Mouse (Mus musculus) MEL (cell line): ENCODE results near the gene Pom121l2. TPM values are rescaled to one million over a fixed set of nuclear protein-coding genes. Genes with fewer than 3 reads are reported as not detected.

Experiments
- DNase-seq: peaks from one replicate; pipeline ENCODE4 v3.0.0; 2011; ENCODE audit warnings: low read depth, low spot score
- H3K27ac ChIP-seq: 2 replicates; pipeline ENCODE4 v1.5.1; 2012; ENCODE audit warnings: low read depth, mild to moderate bottlenecking, control low read depth, low read length, moderate library complexity; ENCODE audit not compliant: control insufficient read depth
- H3K27me3 ChIP-seq, 2 experiments: fragments of 150-350 bp in 1 of 2; sonication (generic) in 1 of 2; 2 replicates each; pipeline ENCODE4 v1.6.1; 2012; ENCODE audit warnings: low read length in 2 of 2, mild to moderate bottlenecking in 2 of 2, improper control_type of control experiment in 1 of 2, moderate library complexity in 1 of 2; ENCODE audit not compliant: insufficient read depth in 2 of 2, control insufficient read depth in 1 of 2
- H3K36me3 ChIP-seq, 2 experiments: 2 replicates each; pipeline ENCODE4 v1.6.1; 2012 to 2014; ENCODE audit warnings: low read length in 2 of 2, improper control_type of control experiment in 1 of 2, inconsistent platforms in 1 of 2, mild to moderate bottlenecking in 1 of 2; ENCODE audit not compliant: insufficient read depth in 2 of 2, control insufficient read depth in 1 of 2
- H3K4me1 ChIP-seq, 2 experiments: fragments of 150-350 bp in 1 of 2; sonication (generic) in 1 of 2; 2 replicates each; pipeline ENCODE4 v1.6.1; 2012; ENCODE audit warnings: low read length in 2 of 2, improper control_type of control experiment in 1 of 2, mild to moderate bottlenecking in 1 of 2; ENCODE audit not compliant: insufficient read depth in 2 of 2, control insufficient read depth in 1 of 2
- H3K4me3 ChIP-seq, 2 experiments: fragments of 150-350 bp in 1 of 2; sonication (generic) in 1 of 2; 2 replicates each; pipeline ENCODE4 v1.5.1; 2012; ENCODE audit warnings: low read depth in 2 of 2, low read length in 2 of 2, mild to moderate bottlenecking in 2 of 2, moderate library complexity in 2 of 2, control low read depth in 1 of 2, improper control_type of control experiment in 1 of 2; ENCODE audit not compliant: control insufficient read depth in 1 of 2, insufficient read depth in 1 of 2
- H3K79me2 ChIP-seq: 2 replicates; pipeline ENCODE4 v1.6.1; 2012; ENCODE audit warnings: mild to moderate bottlenecking, low read length, moderate library complexity; ENCODE audit not compliant: control insufficient read depth, poor library complexity, insufficient read depth
- H3K9ac ChIP-seq: 2 replicates; pipeline ENCODE4 v1.6.1; 2012; ENCODE audit warnings: low read depth, mild to moderate bottlenecking, control low read depth, low read length, moderate library complexity; ENCODE audit not compliant: control insufficient read depth, poor library complexity, severe bottlenecking
- H3K9me3 ChIP-seq: fragments of 150-350 bp; sonication (generic); replicated peaks from 2 replicates; pipeline ENCODE4 v1.6.1; 2012; ENCODE audit warnings: mild to moderate bottlenecking, low read length, improper control_type of control experiment, moderate library complexity; ENCODE audit not compliant: insufficient read depth
- CHD2 ChIP-seq: IDR thresholded peaks from 2 replicates; pipeline ENCODE4 v1.6.1; 2011; ENCODE audit warnings: low read length, improper control_type of control experiment
- CTCF ChIP-seq, 3 experiments: IDR thresholded peaks in 2 of 3; conservative IDR thresholded peaks in 1 of 3; 2 replicates each; pipeline ENCODE4 v1.5.1; 2011 to 2012; ENCODE audit warnings: low read length in 3 of 3, low read depth in 2 of 3, mild to moderate bottlenecking in 2 of 3, improper control_type of control experiment in 1 of 3, inconsistent platforms in 1 of 3, mixed read lengths in 1 of 3, moderate library complexity in 1 of 3; ENCODE audit not compliant: control insufficient read depth in 1 of 3, insufficient read depth in 1 of 3, poor library complexity in 1 of 3, severe bottlenecking in 1 of 3
- E2F4 ChIP-seq: IDR thresholded peaks from 2 replicates; pipeline ENCODE4 v1.6.1; 2011; ENCODE audit warnings: low read depth, low read length, improper control_type of control experiment, borderline replicate concordance
- ETS1 ChIP-seq: IDR thresholded peaks from 2 replicates; pipeline ENCODE4 v1.6.1; 2012; ENCODE audit warnings: low read depth, mild to moderate bottlenecking, inconsistent platforms, low read length, improper control_type of control experiment, moderate library complexity
- GABPA ChIP-seq: IDR thresholded peaks from 2 replicates; pipeline ENCODE4 v1.6.1; 2012; ENCODE audit warnings: low read depth, mild to moderate bottlenecking, inconsistent platforms, low read length, improper control_type of control experiment, moderate library complexity
- GATA1 ChIP-seq: IDR thresholded peaks from 2 replicates; pipeline ENCODE4 v1.6.1; 2011; ENCODE audit warnings: low read depth, low read length, improper control_type of control experiment
- HCFC1 ChIP-seq: IDR thresholded peaks from 2 replicates; pipeline ENCODE4 v1.6.1; 2012; ENCODE audit warnings: low read depth, mild to moderate bottlenecking, inconsistent platforms, low read length, improper control_type of control experiment, moderate library complexity
- MAFK ChIP-seq: IDR thresholded peaks from 2 replicates; pipeline ENCODE4 v1.6.1; 2011; ENCODE audit warnings: low read depth, mild to moderate bottlenecking, low read length, improper control_type of control experiment, borderline replicate concordance
- MAX ChIP-seq: IDR thresholded peaks from 2 replicates; pipeline ENCODE4 v1.6.1; 2011; ENCODE audit warnings: low read length, improper control_type of control experiment
- MAZ ChIP-seq: IDR thresholded peaks from 2 replicates; pipeline ENCODE4 v1.6.1; 2012; ENCODE audit warnings: low read depth, mild to moderate bottlenecking, inconsistent platforms, low read length, improper control_type of control experiment
- MEF2A ChIP-seq: IDR thresholded peaks from 2 replicates; pipeline ENCODE4 v1.6.1; 2014; ENCODE audit warnings: low read depth, mild to moderate bottlenecking, inconsistent platforms, low read length, improper control_type of control experiment; ENCODE audit not compliant: poor library complexity, insufficient replicate concordance, severe bottlenecking; ENCODE audit errors: extremely low read depth
- MYB ChIP-seq: IDR thresholded peaks from 2 replicates; pipeline ENCODE4 v1.6.1; 2011; ENCODE audit warnings: mild to moderate bottlenecking, low read depth, low read length, improper control_type of control experiment
- MYC ChIP-seq: IDR thresholded peaks from 2 replicates; pipeline ENCODE4 v1.6.1; 2011; ENCODE audit warnings: low read depth, mild to moderate bottlenecking, low read length, improper control_type of control experiment, moderate library complexity
- NELFE ChIP-seq: IDR thresholded peaks from 2 replicates; pipeline ENCODE4 v1.6.1; 2011; ENCODE audit warnings: low read depth, low read length, improper control_type of control experiment
- POLR2A ChIP-seq, 2 experiments: IDR thresholded peaks; 2 replicates each; pipeline ENCODE4 v1.6.1; 2011 to 2012; ENCODE audit warnings: low read length in 2 of 2, mild to moderate bottlenecking in 2 of 2, control low read depth in 1 of 2, improper control_type of control experiment in 1 of 2, low read depth in 1 of 2, moderate library complexity in 1 of 2; ENCODE audit not compliant: control insufficient read depth in 1 of 2, insufficient read depth in 1 of 2, poor library complexity in 1 of 2
- POLR2AphosphoS2 ChIP-seq: IDR thresholded peaks from 2 replicates; pipeline ENCODE4 v1.6.1; 2011; ENCODE audit warnings: low read length, improper control_type of control experiment
- RAD21 ChIP-seq: IDR thresholded peaks from 2 replicates; pipeline ENCODE4 v1.6.1; 2011; ENCODE audit warnings: mild to moderate bottlenecking, low read depth, low read length, improper control_type of control experiment
- RCOR1 ChIP-seq: IDR thresholded peaks from 2 replicates; pipeline ENCODE4 v1.6.1; 2012; ENCODE audit warnings: low read depth, mild to moderate bottlenecking, inconsistent platforms, low read length, improper control_type of control experiment
- SIN3A ChIP-seq: IDR thresholded peaks from 2 replicates; pipeline ENCODE4 v1.6.1; 2012; ENCODE audit warnings: low read length, improper control_type of control experiment, inconsistent platforms
- SMC3 ChIP-seq: IDR thresholded peaks from 2 replicates; pipeline ENCODE4 v1.6.1; 2011; ENCODE audit warnings: low read depth, low read length, improper control_type of control experiment
- TAL1 ChIP-seq: IDR thresholded peaks from 2 replicates; pipeline ENCODE4 v1.6.1; 2012; ENCODE audit warnings: mild to moderate bottlenecking, inconsistent platforms, low read length, moderate library complexity, mixed read lengths
- TCF12 ChIP-seq: IDR thresholded peaks from 2 replicates; pipeline ENCODE4 v1.6.1; 2014; ENCODE audit warnings: low read depth, mild to moderate bottlenecking, inconsistent platforms, low read length, improper control_type of control experiment, moderate library complexity
- UBTF ChIP-seq: IDR thresholded peaks from 2 replicates; pipeline ENCODE4 v1.6.1; 2012; ENCODE audit warnings: low read depth, mild to moderate bottlenecking, inconsistent platforms, low read length, improper control_type of control experiment, moderate library complexity, borderline replicate concordance; ENCODE audit not compliant: insufficient read depth
- USF1 ChIP-seq: IDR thresholded peaks from 2 replicates; pipeline ENCODE4 v1.6.1; 2014; ENCODE audit warnings: low read depth, mild to moderate bottlenecking, inconsistent platforms, low read length, improper control_type of control experiment, moderate library complexity
- USF2 ChIP-seq, 2 experiments: IDR thresholded peaks; 2 replicates each; pipeline ENCODE4 v1.6.1; 2011 to 2012; ENCODE audit warnings: improper control_type of control experiment in 2 of 2, low read length in 2 of 2, borderline replicate concordance in 1 of 2, inconsistent platforms in 1 of 2, low read depth in 1 of 2, mild to moderate bottlenecking in 1 of 2; ENCODE audit not compliant: insufficient read depth in 1 of 2
- ZC3H11A ChIP-seq: IDR thresholded peaks from 2 replicates; pipeline ENCODE4 v1.6.1; 2012; ENCODE audit warnings: low read depth, mild to moderate bottlenecking, inconsistent platforms, low read length, improper control_type of control experiment
- ZMIZ1 ChIP-seq: IDR thresholded peaks from 2 replicates; pipeline ENCODE4 v1.6.1; 2012; ENCODE audit warnings: low read depth, mild to moderate bottlenecking, inconsistent platforms, low read length, improper control_type of control experiment, moderate library complexity
- ZNF384 ChIP-seq: IDR thresholded peaks from 2 replicates; pipeline ENCODE4 v1.6.1; 2012; ENCODE audit warnings: low read depth, mild to moderate bottlenecking, inconsistent platforms, low read length, improper control_type of control experiment
- polyA plus RNA-seq, 2 experiments: library from polyadenylated mRNA; stranded (reverse) in 1 of 2; unstranded in 1 of 2; fragments of >175 nt in 1 of 2; fragments of >200 nt in 1 of 2; gene quantifications; 2 replicates each; pipeline versions ENCODE4 v1.2.1 to v1.2.4; 2012; ENCODE audit warnings: low replicate concordance in 2 of 2, low read depth in 1 of 2; ENCODE audit not compliant: insufficient read length in 2 of 2, insufficient read depth in 1 of 2, missing spikeins in 1 of 2
- total RNA-seq: library from RNA; depleted of rRNA; stranded (reverse); fragments of 300-350 nt; gene quantifications from 2 replicates; pipeline ENCODE4 v1.2.3, GENCODE M21; 2012

Gene Pom121l2
- total and polyA plus RNA-seq, 3 experiments, result not detected

- Histone ChIP-seq H3K27me3 (peaks cover 2 to 6% of the 10 kb centered on the region in 2 experiments; a peak in 3 of 4 replicates), H3K27ac (peak overlapping the region; percentile 33; the same call in 1 of the 2 replicates), H3K79me2 (no peaks in the 10 kb centered on the region), H3K9ac (peak overlapping the region; percentile 32), H3K36me3 (peaks cover 0 to 12% of the 10 kb centered on the region in 2 experiments; a peak in 2 of 4 replicates), H3K4me3 (peak overlapping the region; percentile 40 to 43), H3K4me1 (peaks cover 0 to 21% of the 10 kb centered on the region in 2 experiments; a peak in 2 of 4 replicates), H3K9me3 (no peaks in the 10 kb centered on the region)
- TF ChIP-seq ZMIZ1 (no peak), SIN3A (no peak), RAD21 (no peak), SMC3 (no peak), MYC (no peak), TAL1 (no peak), UBTF (no peak), HCFC1 (0 out of 2 replicates have a peak, but pooled peaks have one; percentile 28)
- no peak for DNase-seq
Measured at GRCm38 (mm10) chr13:22001346-22001745, 20.4 kb downstream of the Pom121l2 start.

DNA sequence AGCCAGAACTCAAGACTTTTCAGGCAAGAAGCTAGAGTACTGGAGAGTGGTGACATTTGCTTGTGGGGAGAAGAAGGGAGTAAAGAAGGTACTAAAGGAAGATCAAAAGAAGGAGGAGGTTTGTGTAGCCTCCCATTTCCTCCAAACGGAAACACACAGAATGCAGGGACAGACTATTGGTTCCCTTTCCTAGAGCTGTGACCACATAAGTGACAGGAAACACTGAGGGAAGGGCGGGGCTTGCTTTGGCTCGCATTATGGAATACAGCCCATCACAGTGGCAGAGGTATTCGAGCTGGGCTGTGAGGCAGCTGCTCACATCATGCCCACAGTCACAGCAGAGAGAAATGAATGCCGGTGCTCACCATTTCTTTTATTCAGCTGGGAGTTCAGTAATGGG, 20.8 kb downstream of the Pom121l2 start:
- H3K9me3 ChIP-seq, result no peaks in the 10 kb centered on the region
- peak; percentile 80 for DNase-seq
- peaks cover 0 to 21% of the 10 kb centered on the region in 2 experiments; a peak in 2 of 4 replicates for H3K4me1 ChIP-seq
- H3K4me3 ChIP-seq, result peak overlapping the region; percentile 40 to 43
- no peaks in the 10 kb centered on the region for H3K79me2 ChIP-seq
- peaks cover 2 to 6% of the 10 kb centered on the region in 2 experiments; a peak in 3 of 4 replicates for H3K27me3 ChIP-seq
- H3K27ac ChIP-seq, result peak overlapping the region; percentile 33; the same call in 1 of the 2 replicates
- TF ChIP-seq HCFC1 (0 out of 2 replicates have a peak, but pooled peaks have one; percentile 23), TCF12 (no peak), USF1 (no peak), USF2 (IDR thresholded peaks at IDR 0.05; ENCODE audit: borderline replicate concordance in 1 of 2, insufficient read depth in 1 of 2, low read depth in 1 of 2, low read length in 2 of 2) (no peak), MAFK (no peak), MYC (no peak), TAL1 (no peak), RAD21 (no peak), MYB (no peak), ETS1 (no peak), GABPA (no peak), POLR2A (IDR thresholded peaks at IDR 0.05; ENCODE audit: control insufficient read depth in 1 of 2, insufficient read depth in 1 of 2, low read depth in 1 of 2, low read length in 2 of 2, poor library complexity in 1 of 2) (0 out of 4 replicates have a peak, but pooled peaks of 1 of the 2 experiments have one; percentile 16), NELFE (no peak), ZC3H11A (no peak), MEF2A (no peak), ZNF384 (no peak), RCOR1 (no peak), MAX (no peak), SIN3A (peak; percentile 43), GATA1 (no peak), MAZ (no peak), CHD2 (no peak), CTCF (IDR thresholded peaks at IDR 0.05 in 2 of 3, conservative IDR thresholded peaks at IDR 0.05 in 1 of 3; ENCODE audit: control insufficient read depth in 1 of 3, insufficient read depth in 1 of 3, low read depth in 2 of 3, low read length in 3 of 3, poor library complexity in 1 of 3, severe bottlenecking in 1 of 3) (no peak), UBTF (no peak), POLR2AphosphoS2 (no peak), E2F4 (no peak)
- TF ChIP-seq, all 39 proteins: peak for 3
- Histone ChIP-seq H3K9ac (peak overlapping the region; percentile 32), H3K36me3 (peaks cover 0 to 12% of the 10 kb centered on the region in 2 experiments; a peak in 2 of 4 replicates)
